Mouse (Mus musculus) MEL (cell line): ENCODE measurements around the gene Purb. TPM values are rescaled to one million over a fixed set of nuclear protein-coding genes. Genes with fewer than 3 reads are reported as not detected.
A peak's percentile ranks its signal among the peaks of the same experiment; 100 is the strongest.

Experiments used
- DNase-seq: peaks from one replicate; pipeline ENCODE4 v3.0.0; 2011; ENCODE audit warnings: low read depth, low spot score
- H3K27ac ChIP-seq: 2 replicates; pipeline ENCODE4 v1.5.1; 2012; ENCODE audit warnings: low read depth, mild to moderate bottlenecking, control low read depth, low read length, moderate library complexity; ENCODE audit not compliant: control insufficient read depth
- H3K27me3 ChIP-seq, 2 experiments: fragments of 150-350 bp in 1 of 2; sonication (generic) in 1 of 2; 2 replicates each; pipeline ENCODE4 v1.6.1; 2012; ENCODE audit warnings: low read length in 2 of 2, mild to moderate bottlenecking in 2 of 2, improper control_type of control experiment in 1 of 2, moderate library complexity in 1 of 2; ENCODE audit not compliant: insufficient read depth in 2 of 2, control insufficient read depth in 1 of 2
- H3K36me3 ChIP-seq, 2 experiments: 2 replicates each; pipeline ENCODE4 v1.6.1; 2012 to 2014; ENCODE audit warnings: low read length in 2 of 2, improper control_type of control experiment in 1 of 2, inconsistent platforms in 1 of 2, mild to moderate bottlenecking in 1 of 2; ENCODE audit not compliant: insufficient read depth in 2 of 2, control insufficient read depth in 1 of 2
- H3K4me1 ChIP-seq, 2 experiments: fragments of 150-350 bp in 1 of 2; sonication (generic) in 1 of 2; 2 replicates each; pipeline ENCODE4 v1.6.1; 2012; ENCODE audit warnings: low read length in 2 of 2, improper control_type of control experiment in 1 of 2, mild to moderate bottlenecking in 1 of 2; ENCODE audit not compliant: insufficient read depth in 2 of 2, control insufficient read depth in 1 of 2
- H3K4me3 ChIP-seq, 2 experiments: fragments of 150-350 bp in 1 of 2; sonication (generic) in 1 of 2; 2 replicates each; pipeline ENCODE4 v1.5.1; 2012; ENCODE audit warnings: low read depth in 2 of 2, low read length in 2 of 2, mild to moderate bottlenecking in 2 of 2, moderate library complexity in 2 of 2, control low read depth in 1 of 2, improper control_type of control experiment in 1 of 2; ENCODE audit not compliant: control insufficient read depth in 1 of 2, insufficient read depth in 1 of 2
- H3K79me2 ChIP-seq: 2 replicates; pipeline ENCODE4 v1.6.1; 2012; ENCODE audit warnings: mild to moderate bottlenecking, low read length, moderate library complexity; ENCODE audit not compliant: control insufficient read depth, poor library complexity, insufficient read depth
- H3K9ac ChIP-seq: 2 replicates; pipeline ENCODE4 v1.6.1; 2012; ENCODE audit warnings: low read depth, mild to moderate bottlenecking, control low read depth, low read length, moderate library complexity; ENCODE audit not compliant: control insufficient read depth, poor library complexity, severe bottlenecking
- H3K9me3 ChIP-seq: fragments of 150-350 bp; sonication (generic); replicated peaks from 2 replicates; pipeline ENCODE4 v1.6.1; 2012; ENCODE audit warnings: mild to moderate bottlenecking, low read length, improper control_type of control experiment, moderate library complexity; ENCODE audit not compliant: insufficient read depth
- BHLHE40 ChIP-seq: IDR thresholded peaks from 2 replicates; pipeline ENCODE4 v1.6.1; 2012; ENCODE audit warnings: low read depth, mild to moderate bottlenecking, inconsistent platforms, low read length, improper control_type of control experiment, borderline replicate concordance
- CHD1 ChIP-seq: IDR thresholded peaks from 2 replicates; pipeline ENCODE4 v1.6.1; 2012; ENCODE audit warnings: low read depth, mild to moderate bottlenecking, inconsistent platforms, low read length, improper control_type of control experiment
- CTCF ChIP-seq, 3 experiments: IDR thresholded peaks in 2 of 3; conservative IDR thresholded peaks in 1 of 3; 2 replicates each; pipeline ENCODE4 v1.5.1; 2011 to 2012; ENCODE audit warnings: low read length in 3 of 3, low read depth in 2 of 3, mild to moderate bottlenecking in 2 of 3, improper control_type of control experiment in 1 of 3, inconsistent platforms in 1 of 3, mixed read lengths in 1 of 3, moderate library complexity in 1 of 3; ENCODE audit not compliant: control insufficient read depth in 1 of 3, insufficient read depth in 1 of 3, poor library complexity in 1 of 3, severe bottlenecking in 1 of 3
- E2F4 ChIP-seq: IDR thresholded peaks from 2 replicates; pipeline ENCODE4 v1.6.1; 2011; ENCODE audit warnings: low read depth, low read length, improper control_type of control experiment, borderline replicate concordance
- ELF1 ChIP-seq: IDR thresholded peaks from 2 replicates; pipeline ENCODE4 v1.6.1; 2014; ENCODE audit warnings: low read depth, mild to moderate bottlenecking, inconsistent platforms, low read length, improper control_type of control experiment, moderate library complexity
- EP300 ChIP-seq, 2 experiments: IDR thresholded peaks; 2 replicates each; pipeline ENCODE4 v1.6.1; 2011; ENCODE audit warnings: improper control_type of control experiment in 2 of 2, low read length in 2 of 2, low read depth in 1 of 2, mild to moderate bottlenecking in 1 of 2
- ETS1 ChIP-seq: IDR thresholded peaks from 2 replicates; pipeline ENCODE4 v1.6.1; 2012; ENCODE audit warnings: low read depth, mild to moderate bottlenecking, inconsistent platforms, low read length, improper control_type of control experiment, moderate library complexity
- GABPA ChIP-seq: IDR thresholded peaks from 2 replicates; pipeline ENCODE4 v1.6.1; 2012; ENCODE audit warnings: low read depth, mild to moderate bottlenecking, inconsistent platforms, low read length, improper control_type of control experiment, moderate library complexity
- GATA1 ChIP-seq: IDR thresholded peaks from 2 replicates; pipeline ENCODE4 v1.6.1; 2011; ENCODE audit warnings: low read depth, low read length, improper control_type of control experiment
- HCFC1 ChIP-seq: IDR thresholded peaks from 2 replicates; pipeline ENCODE4 v1.6.1; 2012; ENCODE audit warnings: low read depth, mild to moderate bottlenecking, inconsistent platforms, low read length, improper control_type of control experiment, moderate library complexity
- JUND ChIP-seq: IDR thresholded peaks from 2 replicates; pipeline ENCODE4 v1.6.1; 2011; ENCODE audit warnings: low read depth, mild to moderate bottlenecking, improper control_type of control experiment, low read length
- MAFK ChIP-seq: IDR thresholded peaks from 2 replicates; pipeline ENCODE4 v1.6.1; 2011; ENCODE audit warnings: low read depth, mild to moderate bottlenecking, low read length, improper control_type of control experiment, borderline replicate concordance
- MAZ ChIP-seq: IDR thresholded peaks from 2 replicates; pipeline ENCODE4 v1.6.1; 2012; ENCODE audit warnings: low read depth, mild to moderate bottlenecking, inconsistent platforms, low read length, improper control_type of control experiment
- MEF2A ChIP-seq: IDR thresholded peaks from 2 replicates; pipeline ENCODE4 v1.6.1; 2014; ENCODE audit warnings: low read depth, mild to moderate bottlenecking, inconsistent platforms, low read length, improper control_type of control experiment; ENCODE audit not compliant: poor library complexity, insufficient replicate concordance, severe bottlenecking; ENCODE audit errors: extremely low read depth
- NELFE ChIP-seq: IDR thresholded peaks from 2 replicates; pipeline ENCODE4 v1.6.1; 2011; ENCODE audit warnings: low read depth, low read length, improper control_type of control experiment
- NRF1 ChIP-seq: IDR thresholded peaks from 2 replicates; pipeline ENCODE4 v1.6.1; 2014; ENCODE audit warnings: low read depth, mild to moderate bottlenecking, inconsistent platforms, low read length, improper control_type of control experiment, moderate library complexity; ENCODE audit not compliant: poor library complexity, insufficient read depth, severe bottlenecking
- POLR2A ChIP-seq, 2 experiments: IDR thresholded peaks; 2 replicates each; pipeline ENCODE4 v1.6.1; 2011 to 2012; ENCODE audit warnings: low read length in 2 of 2, mild to moderate bottlenecking in 2 of 2, control low read depth in 1 of 2, improper control_type of control experiment in 1 of 2, low read depth in 1 of 2, moderate library complexity in 1 of 2; ENCODE audit not compliant: control insufficient read depth in 1 of 2, insufficient read depth in 1 of 2, poor library complexity in 1 of 2
- POLR2AphosphoS2 ChIP-seq: IDR thresholded peaks from 2 replicates; pipeline ENCODE4 v1.6.1; 2011; ENCODE audit warnings: low read length, improper control_type of control experiment
- POLR2AphosphoS5 ChIP-seq: IDR thresholded peaks from 2 replicates; pipeline ENCODE4 v1.6.1; 2012; ENCODE audit warnings: low read depth, borderline replicate concordance, mild to moderate bottlenecking, inconsistent platforms, low read length, moderate library complexity, mixed read lengths
- RAD21 ChIP-seq: IDR thresholded peaks from 2 replicates; pipeline ENCODE4 v1.6.1; 2011; ENCODE audit warnings: mild to moderate bottlenecking, low read depth, low read length, improper control_type of control experiment
- RCOR1 ChIP-seq: IDR thresholded peaks from 2 replicates; pipeline ENCODE4 v1.6.1; 2012; ENCODE audit warnings: low read depth, mild to moderate bottlenecking, inconsistent platforms, low read length, improper control_type of control experiment
- SIN3A ChIP-seq: IDR thresholded peaks from 2 replicates; pipeline ENCODE4 v1.6.1; 2012; ENCODE audit warnings: low read length, improper control_type of control experiment, inconsistent platforms
- SMC3 ChIP-seq: IDR thresholded peaks from 2 replicates; pipeline ENCODE4 v1.6.1; 2011; ENCODE audit warnings: low read depth, low read length, improper control_type of control experiment
- TAL1 ChIP-seq: IDR thresholded peaks from 2 replicates; pipeline ENCODE4 v1.6.1; 2012; ENCODE audit warnings: mild to moderate bottlenecking, inconsistent platforms, low read length, moderate library complexity, mixed read lengths
- TBP ChIP-seq: IDR thresholded peaks from 2 replicates; pipeline ENCODE4 v1.8.0; 2011; ENCODE audit warnings: low read depth, low read length, improper control_type of control experiment
- UBTF ChIP-seq: IDR thresholded peaks from 2 replicates; pipeline ENCODE4 v1.6.1; 2012; ENCODE audit warnings: low read depth, mild to moderate bottlenecking, inconsistent platforms, low read length, improper control_type of control experiment, moderate library complexity, borderline replicate concordance; ENCODE audit not compliant: insufficient read depth
- USF1 ChIP-seq: IDR thresholded peaks from 2 replicates; pipeline ENCODE4 v1.6.1; 2014; ENCODE audit warnings: low read depth, mild to moderate bottlenecking, inconsistent platforms, low read length, improper control_type of control experiment, moderate library complexity
- USF2 ChIP-seq, 2 experiments: IDR thresholded peaks; 2 replicates each; pipeline ENCODE4 v1.6.1; 2011 to 2012; ENCODE audit warnings: improper control_type of control experiment in 2 of 2, low read length in 2 of 2, borderline replicate concordance in 1 of 2, inconsistent platforms in 1 of 2, low read depth in 1 of 2, mild to moderate bottlenecking in 1 of 2; ENCODE audit not compliant: insufficient read depth in 1 of 2
- ZC3H11A ChIP-seq: IDR thresholded peaks from 2 replicates; pipeline ENCODE4 v1.6.1; 2012; ENCODE audit warnings: low read depth, mild to moderate bottlenecking, inconsistent platforms, low read length, improper control_type of control experiment
- ZKSCAN1 ChIP-seq: IDR thresholded peaks from 2 replicates; pipeline ENCODE4 v1.6.1; 2012; ENCODE audit warnings: low read depth, mild to moderate bottlenecking, inconsistent platforms, low read length, improper control_type of control experiment, moderate library complexity
- ZMIZ1 ChIP-seq: IDR thresholded peaks from 2 replicates; pipeline ENCODE4 v1.6.1; 2012; ENCODE audit warnings: low read depth, mild to moderate bottlenecking, inconsistent platforms, low read length, improper control_type of control experiment, moderate library complexity
- ZNF384 ChIP-seq: IDR thresholded peaks from 2 replicates; pipeline ENCODE4 v1.6.1; 2012; ENCODE audit warnings: low read depth, mild to moderate bottlenecking, inconsistent platforms, low read length, improper control_type of control experiment
- polyA plus RNA-seq, 2 experiments: library from polyadenylated mRNA; stranded (reverse) in 1 of 2; unstranded in 1 of 2; fragments of >175 nt in 1 of 2; fragments of >200 nt in 1 of 2; gene quantifications; 2 replicates each; pipeline versions ENCODE4 v1.2.1 to v1.2.4; 2012; ENCODE audit warnings: low replicate concordance in 2 of 2, low read depth in 1 of 2; ENCODE audit not compliant: insufficient read length in 2 of 2, insufficient read depth in 1 of 2, missing spikeins in 1 of 2
- total RNA-seq: library from RNA; depleted of rRNA; stranded (reverse); fragments of 300-350 nt; gene quantifications from 2 replicates; pipeline ENCODE4 v1.2.3, GENCODE M21; 2012

Gene Purb
- total and polyA plus RNA-seq, 3 experiments = 23.1 to 33.9 (median 32.7) TPM

DNA sequence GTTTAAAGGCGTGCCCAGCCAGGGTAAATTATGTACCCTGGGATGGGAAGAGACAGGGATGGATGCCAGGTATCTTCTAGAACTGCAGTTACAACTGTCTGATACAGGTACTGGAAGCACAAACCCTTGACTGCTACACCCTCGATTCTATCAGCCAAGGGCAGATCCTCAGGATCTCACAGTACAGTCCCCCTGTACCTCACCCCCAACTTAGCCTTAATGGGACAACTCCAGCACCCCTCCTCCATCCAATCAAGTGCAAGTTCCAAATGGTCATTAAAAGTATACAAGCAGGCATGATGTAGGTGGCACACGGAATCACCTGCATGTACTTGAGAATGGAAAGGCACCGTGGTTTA lies 49.1 kb upstream of the Purb start:
- Histone ChIP-seq H3K27me3 (no peaks in the 10 kb centered on the region), H3K4me1 (peaks cover 7 to 26% of the 10 kb centered on the region in 2 experiments; a peak in 3 of 4 replicates), H3K9me3 (no peaks in the 10 kb centered on the region)

GRCm38 (mm10) chr11:6524165-6524879 lies 48.6 kb upstream of the Purb start:
- peak overlapping the region; percentile 8; the same call in 1 of the 2 replicates for H3K27ac ChIP-seq
- no peak for TF ChIP-seq ETS1
- TF ChIP-seq SIN3A = no peak; the same call in 1 of the 2 replicates
- no peak for TF ChIP-seq ELF1
- TF ChIP-seq ZC3H11A = no peak
- TF ChIP-seq E2F4 = no peak
- no peak for TF ChIP-seq MEF2A
- no peak for TF ChIP-seq USF1
- TF ChIP-seq BHLHE40 = no peak
- no peak for TF ChIP-seq CHD1
- no peak for TF ChIP-seq HCFC1
- no peak for TF ChIP-seq CTCF (IDR thresholded peaks at IDR 0.05 in 2 of 3, conservative IDR thresholded peaks at IDR 0.05 in 1 of 3; ENCODE audit: control insufficient read depth in 1 of 3, insufficient read depth in 1 of 3, low read depth in 2 of 3, low read length in 3 of 3, poor library complexity in 1 of 3, severe bottlenecking in 1 of 3)
- peak; percentile 83 for TF ChIP-seq ZNF384
- TF ChIP-seq POLR2AphosphoS2 = peak; percentile 73
- TF ChIP-seq JUND = no peak
- no peak for TF ChIP-seq MAZ
- peak; percentile 75 for TF ChIP-seq TBP
- TF ChIP-seq POLR2A (IDR thresholded peaks at IDR 0.05; ENCODE audit: control insufficient read depth in 1 of 2, insufficient read depth in 1 of 2, low read depth in 1 of 2, low read length in 2 of 2, poor library complexity in 1 of 2) = peak in 1 of 2 experiments; percentile 3; a peak in 2 of 4 replicates
- no peak for TF ChIP-seq GATA1
- no peak for TF ChIP-seq GABPA
- TF ChIP-seq MAFK = peak; percentile 51; the same call in 1 of the 2 replicates

More for the DNA sequence above, 49.1 kb upstream of the Purb start:
- Histone ChIP-seq H3K79me2 (peaks cover 27% of the 10 kb centered on the region), H3K4me3 (no peak overlapping the region), H3K36me3 (peaks cover 22 to 24% of the 10 kb centered on the region in 2 experiments)
- TF ChIP-seq USF1 (no peak), ZKSCAN1 (no peak), MAZ (no peak), GATA1 (no peak), POLR2A (IDR thresholded peaks at IDR 0.05; ENCODE audit: control insufficient read depth in 1 of 2, insufficient read depth in 1 of 2, low read depth in 1 of 2, low read length in 2 of 2, poor library complexity in 1 of 2) (peak; percentile 36 to 74; a peak in 3 of 4 replicates), TAL1 (no peak), RCOR1 (0 out of 2 replicates have a peak, but pooled peaks have one; percentile 0), ELF1 (no peak), USF2 (IDR thresholded peaks at IDR 0.05; ENCODE audit: borderline replicate concordance in 1 of 2, insufficient read depth in 1 of 2, low read depth in 1 of 2, low read length in 2 of 2) (no peak), ZMIZ1 (peak; percentile 51), ZC3H11A (no peak), POLR2AphosphoS5 (0 out of 2 replicates have a peak, but pooled peaks have one; percentile 26), NELFE (peak; percentile 13), HCFC1 (no peak), EP300 (IDR thresholded peaks at IDR 0.05; ENCODE audit: low read depth in 1 of 2, low read length in 2 of 2) (no peak), SMC3 (peak; percentile 13; the same call in 1 of the 2 replicates), RAD21 (no peak), E2F4 (no peak), UBTF (no peak), POLR2AphosphoS2 (peak; percentile 69), MAFK (peak; percentile 2; the same call in 1 of the 2 replicates), BHLHE40 (no peak), NRF1 (no peak), TBP (no peak), MEF2A (no peak), GABPA (no peak), ZNF384 (no peak)
- TF ChIP-seq, all 39 proteins: peak for 8
- H3K27ac ChIP-seq = peak overlapping the region; percentile 8; the same call in 1 of the 2 replicates
- H3K9ac ChIP-seq = no peak overlapping the region
- DNase-seq = no peak

More at GRCm38 (mm10) chr11:6524165-6524879, 48.6 kb upstream of the Purb start:
- Histone ChIP-seq H3K27me3 (no peaks in the 10 kb centered on the region), H3K4me3 (no peak overlapping the region), H3K9ac (no peak overlapping the region), H3K79me2 (peaks cover 27% of the 10 kb centered on the region), H3K36me3 (peaks cover 22 to 24% of the 10 kb centered on the region in 2 experiments), H3K4me1 (peaks cover 7 to 25% of the 10 kb centered on the region in 2 experiments; a peak in 3 of 4 replicates), H3K9me3 (no peaks in the 10 kb centered on the region)
- DNase-seq = peak; percentile 76
